In the genomic region with DNA sequence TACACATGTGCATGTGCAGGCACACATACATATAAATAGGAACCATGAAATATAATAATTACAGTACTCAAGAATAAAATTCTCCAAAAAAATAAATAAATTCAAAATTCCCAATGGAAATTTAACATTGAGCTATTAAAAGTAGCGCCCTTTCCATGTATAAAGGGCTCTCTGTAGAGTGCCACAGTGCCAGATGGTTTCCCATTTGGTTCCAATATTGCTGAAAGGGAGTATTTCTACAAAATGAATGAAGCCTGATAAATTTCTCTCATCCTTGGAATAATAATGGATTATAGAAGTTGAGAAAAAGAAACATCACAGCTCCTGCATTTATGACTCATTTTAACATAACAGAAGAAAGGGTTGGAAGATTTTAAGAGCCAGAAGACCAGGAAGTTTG, we compare ENCODE assay signal across 22 mouse cellular contexts.
A peak's percentile ranks its signal among the peaks of the same experiment; 100 is the strongest.
DNase-seq lines count a peak whose midpoint lies in the region; ATAC-seq lines count a peak whose summit lies in the region.
"Had no signal": no experiment of that assay in that cellular context is flagged by ENCODE, and none has a peak within 500 bp of the region (broad histone marks: within the 10 kb centered on the region; RNA-seq: fewer than 3 reads in every experiment).

No protein-coding gene starts in this region.

- H3K9me3 ChIP-seq in forebrain, embryonic 16.5 days (ENCODE audit: control insufficient read depth, low read length) = no peaks in the 10 kb centered on the region
- H3K9me3 ChIP-seq in forebrain, embryonic 12.5 days = no peaks in the 10 kb centered on the region
- H3K9me3 ChIP-seq: forebrain, embryonic 10.5 days; G1E; hindbrain, embryonic 12.5 days; hindbrain, embryonic 15.5 days had no signal

- no peaks in the 10 kb centered on the region for H3K4me1 ChIP-seq in forebrain, embryonic 16.5 days (replicated peaks; ENCODE audit: control insufficient read depth, insufficient read depth, low read length)
- peaks cover 6% of the 10 kb centered on the region; the same call in 1 of the 2 replicates for H3K4me1 ChIP-seq in forebrain, embryonic 12.5 days
- H3K4me1 ChIP-seq: hindbrain, embryonic 15.5 days had no signal

- no peak overlapping the region for H3K4me2 ChIP-seq in forebrain, embryonic 16.5 days (ENCODE audit: low read length)
- no peak overlapping the region for H3K4me2 ChIP-seq in forebrain, embryonic 12.5 days
- H3K4me2 ChIP-seq: heart, embryonic 11.5 days; hindbrain, embryonic 12.5 days; hindbrain, embryonic 15.5 days had no signal

- no peak overlapping the region for H3K9ac ChIP-seq in forebrain, embryonic 16.5 days (replicated peaks; ENCODE audit: low read depth, low read length)
- no peak overlapping the region for H3K9ac ChIP-seq in forebrain, embryonic 12.5 days
- H3K9ac ChIP-seq: hindbrain, embryonic 12.5 days; hindbrain, embryonic 15.5 days had no signal

- WGBS in forebrain, embryonic 16.5 days = 66% methylated on average over 1 of the region's 1 CpGs
- 94% methylated on average over 1 of the region's 1 CpGs for WGBS in forebrain, embryonic 12.5 days

- intact Hi-C loops in left cerebral cortex, postnatal 4 days (cut with DNase I) = no loop called here

- H3K36me3 ChIP-seq in forebrain, embryonic 16.5 days (ENCODE audit: control insufficient read depth, insufficient read depth) = no peaks in the 10 kb centered on the region
- no peaks in the 10 kb centered on the region for H3K36me3 ChIP-seq in forebrain, embryonic 12.5 days (replicated peaks)
- H3K36me3 ChIP-seq: forebrain, embryonic 10.5 days; G1E; hindbrain, embryonic 12.5 days; hindbrain, embryonic 15.5 days had no signal

- no peaks in the 10 kb centered on the region for H3K27me3 ChIP-seq in forebrain, embryonic 16.5 days (replicated peaks; ENCODE audit: control insufficient read depth, insufficient read depth, low read length)
- H3K27me3 ChIP-seq in forebrain, embryonic 12.5 days = no peaks in the 10 kb centered on the region
- H3K27me3 ChIP-seq: CH12.LX; hindbrain, embryonic 12.5 days; hindbrain, embryonic 15.5 days; Patski had no signal

- H3K27ac ChIP-seq in forebrain, embryonic 16.5 days (ENCODE audit: low read length) = no peak overlapping the region
- H3K27ac ChIP-seq in forebrain, embryonic 12.5 days = no peak overlapping the region
- H3K27ac ChIP-seq: forebrain, embryonic 10.5 days; hindbrain, embryonic 12.5 days; hindbrain, embryonic 15.5 days had no signal

- peak; percentile 65 for ATAC-seq in forebrain, embryonic 16.5 days
- ATAC-seq in forebrain, embryonic 12.5 days (ENCODE audit: low FRiP score) = no peak
- ATAC-seq: Patski had no signal

- H3K4me3 ChIP-seq in forebrain, embryonic 16.5 days (replicated peaks; ENCODE audit: low read length) = no peak overlapping the region
- no peak overlapping the region for H3K4me3 ChIP-seq in forebrain, embryonic 12.5 days (replicated peaks)
- H3K4me3 ChIP-seq: forebrain, embryonic 10.5 days; hindbrain, embryonic 12.5 days; hindbrain, embryonic 15.5 days had no signal

- peak; percentile 35 for DNase-seq in brain, adult 2 months (ENCODE audit: low read depth, low spot score)
- DNase-seq in layer of hippocampus, adult 18-20 months (ENCODE audit: low spot score in 2 of 2) = peak; percentile 34 to 76
- peak; percentile 41 for DNase-seq in layer of hippocampus, adult 9-10 months (ENCODE audit: low spot score)
- DNase-seq in adrenal gland, adult 18-20 months (ENCODE audit: low spot score in 2 of 2) = no peak
- DNase-seq in left cerebral cortex, postnatal 4 days = no peak
- DNase-seq: adrenal gland, adult 2 months; adrenal gland, postnatal 14 days; B cell, adult 2 months; cerebellum, adult 18-20 months; cerebellum, adult 9-10 months; cerebellum, postnatal 14 days; gastrocnemius, postnatal 10 days; gastrocnemius, postnatal 36 days had no signal

Comparison
In these comparisons a context has a peak if more than half of its experiments do, and no peak if none do; other contexts are left out.
1. DNase-seq: peak in brain, adult 2 months (single experiment), layer of hippocampus, adult 18-20 months (2 of 2) and layer of hippocampus, adult 9-10 months (single experiment); none in adrenal gland, adult 18-20 months (0 of 2) and left cerebral cortex, postnatal 4 days (single experiment).